Mouse (Mus musculus) testis, adult 2 months (tissue): Measurements from ENCODE around the gene Pllp. TPM values are rescaled to one million over a fixed set of nuclear protein-coding genes. Genes with fewer than 3 reads are reported as not detected.

Experiments used
- H3K27ac ChIP-seq: fragments of 200-500 bp; 2 replicates; pipeline ENCODE4 v1.5.1; 2012; ENCODE audit warnings: low read depth, low read length; ENCODE audit not compliant: control insufficient read depth, insufficient read depth
- H3K27me3 ChIP-seq: fragments of 200-500 bp; 2 replicates; pipeline ENCODE4 v1.6.1; 2012; ENCODE audit warnings: mild to moderate bottlenecking, low read length, moderate library complexity; ENCODE audit not compliant: control insufficient read depth, insufficient read depth
- H3K36me3 ChIP-seq: fragments of 200-500 bp; 2 replicates; pipeline ENCODE4 v1.6.1; 2012; ENCODE audit warnings: mild to moderate bottlenecking, low read length; ENCODE audit not compliant: control insufficient read depth, insufficient read depth
- H3K4me1 ChIP-seq: fragments of 200-500 bp; 2 replicates; pipeline ENCODE4 v1.6.1; 2012; ENCODE audit warnings: low read length; ENCODE audit not compliant: control insufficient read depth, insufficient read depth
- H3K4me3 ChIP-seq: fragments of 200-500 bp; 2 replicates; pipeline ENCODE4 v1.5.1; 2012; ENCODE audit warnings: low read depth, mild to moderate bottlenecking, low read length, moderate library complexity, mixed read lengths; ENCODE audit not compliant: control insufficient read depth
- CTCF ChIP-seq: fragments of 200-500 bp; IDR thresholded peaks from 2 replicates; pipeline ENCODE4 v1.5.1; 2012; ENCODE audit warnings: low read depth, mild to moderate bottlenecking, inconsistent platforms, low read length, moderate library complexity; ENCODE audit not compliant: control insufficient read depth, insufficient read depth, insufficient replicate concordance
- POLR2A ChIP-seq: fragments of 200-500 bp; IDR thresholded peaks from 2 replicates; pipeline ENCODE4 v1.6.1; 2012; ENCODE audit warnings: low read depth, mild to moderate bottlenecking, inconsistent platforms, low read length, moderate library complexity; ENCODE audit not compliant: control insufficient read depth
- polyA plus RNA-seq: library from polyadenylated mRNA; depleted of rRNA; stranded (reverse); fragments of >200 nt; gene quantifications from 2 replicates; pipeline ENCODE4 v1.2.3, GENCODE M21; 2012

The Pllp gene
- polyA plus RNA-seq, 1 experiment, result 0.65 TPM

DNA sequence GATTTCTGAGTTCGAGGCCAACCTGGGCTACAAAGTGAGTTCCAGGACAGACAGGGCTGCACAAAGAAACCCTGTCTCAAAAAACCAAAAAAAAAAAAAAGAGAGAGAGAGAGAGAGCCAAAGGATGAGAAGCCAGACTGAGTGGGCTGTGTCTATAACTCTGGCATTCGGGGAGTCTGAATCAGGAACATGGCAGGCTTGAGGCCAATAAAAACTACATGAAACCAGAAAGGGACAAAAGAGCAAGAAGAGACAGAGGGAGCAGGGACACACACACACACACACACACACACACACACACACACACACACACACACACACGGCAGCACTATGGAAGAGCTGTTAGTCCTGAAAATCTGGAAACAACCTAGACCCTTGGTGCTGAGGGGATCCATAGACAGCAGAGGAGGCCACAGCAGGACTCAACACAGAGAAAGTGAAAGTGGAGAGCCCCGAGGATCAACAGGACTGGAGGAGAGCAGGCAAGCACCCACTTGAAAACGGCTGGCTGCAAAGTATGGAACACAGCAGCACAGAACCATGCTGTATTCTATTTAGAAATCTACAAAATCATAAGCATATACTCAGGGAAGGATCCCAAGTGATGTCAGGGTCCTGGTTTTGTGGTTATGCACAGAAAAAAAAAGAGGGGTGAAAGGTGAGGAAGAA is 39.5 kb upstream of the Pllp start:
- Histone ChIP-seq H3K4me1 (no peaks in the 10 kb centered on the region; the same call in 1 of the 2 replicates), H3K27me3 (no peaks in the 10 kb centered on the region), H3K27ac (peak overlapping the region; percentile 56; the same call in 1 of the 2 replicates), H3K36me3 (no peaks in the 10 kb centered on the region), H3K4me3 (no peak overlapping the region)
- TF ChIP-seq CTCF (no peak), POLR2A (no peak)

- no peaks in the 10 kb centered on the region; the same call in 1 of the 2 replicates for H3K4me1 ChIP-seq
- H3K27me3 ChIP-seq, result no peaks in the 10 kb centered on the region
- no peak for TF ChIP-seq POLR2A
- no peak for TF ChIP-seq CTCF
- H3K36me3 ChIP-seq, result no peaks in the 10 kb centered on the region
- no peak overlapping the region for H3K4me3 ChIP-seq
- H3K27ac ChIP-seq, result no peak overlapping the region
Measured at GRCm38 (mm10) chr8:94734735-94735350, 38.8 kb upstream of the Pllp start.

DNA sequence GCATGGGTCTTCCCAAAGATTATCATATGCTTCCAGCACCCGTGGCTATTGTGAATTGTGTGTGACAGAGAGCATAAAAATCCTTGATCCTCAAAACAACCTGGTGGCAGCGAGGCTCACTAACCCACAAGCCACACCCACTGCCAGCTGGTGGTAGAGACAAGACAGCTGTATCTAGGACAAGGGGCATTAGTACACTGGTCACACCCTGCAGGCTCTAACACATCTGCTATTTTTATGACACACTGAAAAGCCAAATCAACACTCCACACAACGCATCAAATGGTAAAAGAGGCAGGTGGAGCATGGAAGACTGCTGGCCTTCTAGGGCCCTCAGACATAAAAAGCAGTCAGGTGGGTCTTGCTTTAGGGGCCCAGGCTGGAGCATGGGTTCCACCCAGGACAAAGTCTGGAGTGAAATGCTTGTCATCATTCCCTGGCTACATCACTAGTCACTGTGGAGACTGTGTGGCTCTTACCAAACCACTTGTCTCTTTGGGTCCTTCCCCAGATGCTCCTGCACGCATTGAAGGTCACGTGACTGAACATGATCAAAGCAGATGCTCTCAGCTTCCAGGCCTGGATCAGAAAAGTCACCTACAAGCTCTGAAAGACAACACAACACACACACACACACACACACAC is 37.9 kb upstream of the Pllp start:
- Histone ChIP-seq H3K4me3 (no peak overlapping the region), H3K36me3 (no peaks in the 10 kb centered on the region), H3K4me1 (no peaks in the 10 kb centered on the region), H3K27ac (no peak overlapping the region), H3K27me3 (no peaks in the 10 kb centered on the region)
- TF ChIP-seq CTCF (no peak), POLR2A (no peak)

GRCm38 (mm10) chr8:94729301-94729700 is 33.2 kb upstream of the Pllp start:
- no peak overlapping the region for H3K27ac ChIP-seq
- H3K27me3 ChIP-seq, result no peaks in the 10 kb centered on the region
- H3K36me3 ChIP-seq, result no peaks in the 10 kb centered on the region
- TF ChIP-seq POLR2A, result no peak
- TF ChIP-seq CTCF, result no peak
- H3K4me1 ChIP-seq, result no peaks in the 10 kb centered on the region
- no peak overlapping the region for H3K4me3 ChIP-seq

DNA sequence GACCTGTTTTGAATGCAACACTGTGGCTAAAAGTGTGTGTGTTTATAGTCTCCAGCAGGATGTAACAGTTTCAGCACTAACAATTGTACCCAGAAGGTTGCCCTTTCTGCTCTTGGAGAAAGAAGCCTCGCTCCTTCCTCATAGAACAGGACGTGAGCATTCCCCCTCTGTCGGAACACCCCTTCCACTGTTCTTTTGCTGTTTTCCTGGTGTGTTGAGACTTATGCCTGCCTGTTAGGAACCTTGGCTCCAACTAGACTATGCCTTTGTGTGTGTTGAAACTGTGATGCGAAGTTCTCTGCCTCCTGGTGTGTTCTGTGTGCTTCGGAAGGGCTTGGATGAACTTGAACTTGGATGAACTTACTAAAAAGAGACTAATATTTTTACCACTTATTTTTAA is 29.9 kb upstream of the Pllp start:
- Histone ChIP-seq H3K36me3 (no peaks in the 10 kb centered on the region), H3K4me3 (no peak overlapping the region), H3K4me1 (no peaks in the 10 kb centered on the region), H3K27ac (no peak overlapping the region; the same call in 1 of the 2 replicates), H3K27me3 (no peaks in the 10 kb centered on the region)
- no peak for TF ChIP-seq CTCF
- TF ChIP-seq POLR2A, result no peak

DNA sequence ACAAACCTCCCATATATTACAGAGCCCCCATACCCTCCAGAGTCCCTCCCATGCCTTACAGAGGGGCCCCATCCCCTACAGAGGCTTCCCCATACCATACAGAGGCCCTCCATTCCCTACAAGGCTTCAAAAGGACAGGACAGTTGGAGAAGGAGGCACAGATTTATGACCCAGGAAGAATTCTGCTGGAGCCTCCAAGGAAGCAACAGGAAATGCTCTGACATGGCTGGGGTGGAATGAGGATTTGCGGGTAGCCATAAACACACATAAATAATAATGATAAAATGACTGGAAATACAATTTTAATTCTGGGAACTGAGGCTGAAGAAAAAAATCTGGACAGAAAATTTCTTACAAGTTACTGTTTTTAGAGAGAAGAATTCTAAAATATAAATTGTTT is 20.8 kb upstream of the Pllp start:
- no peaks in the 10 kb centered on the region for H3K27me3 ChIP-seq
- no peak overlapping the region for H3K4me3 ChIP-seq
- no peaks in the 10 kb centered on the region for H3K4me1 ChIP-seq
- TF ChIP-seq POLR2A (no peak), CTCF (no peak)
- no peaks in the 10 kb centered on the region for H3K36me3 ChIP-seq
- H3K27ac ChIP-seq, result no peak overlapping the region

DNA sequence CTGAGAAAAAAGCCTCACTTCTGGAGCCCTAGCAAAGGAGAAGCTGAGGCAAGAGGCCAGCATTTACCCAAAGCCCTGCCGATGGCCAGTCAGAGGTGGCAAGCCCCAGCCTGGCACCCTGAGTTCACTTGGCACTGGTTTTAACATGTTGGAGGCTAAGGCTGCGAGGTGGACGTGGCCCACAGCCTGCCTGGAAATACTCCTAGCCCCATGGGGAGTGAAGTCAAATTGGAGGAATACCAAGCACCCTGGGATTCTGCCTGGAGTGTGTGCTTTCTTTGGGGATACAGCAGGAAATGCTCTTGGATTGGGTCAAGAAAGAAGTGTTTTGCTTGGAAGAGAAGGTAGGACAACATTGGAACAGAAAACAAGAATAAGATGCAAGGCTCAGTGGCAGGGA is 19.8 kb upstream of the Pllp start:
- Histone ChIP-seq H3K36me3 (no peaks in the 10 kb centered on the region), H3K27me3 (no peaks in the 10 kb centered on the region), H3K4me1 (no peaks in the 10 kb centered on the region; the same call in 1 of the 2 replicates), H3K4me3 (no peak overlapping the region), H3K27ac (no peak overlapping the region)
- TF ChIP-seq POLR2A, result no peak
- no peak for TF ChIP-seq CTCF
